Mouse (Mus musculus): ENCODE results near the gene Hoxd8.

Gene Hoxd8

GRCm38 (mm10) chr2:74685059-74685603 lies 19.3 kb upstream of the Hoxd8 start:
- DNase-seq (ENCODE audit: low read depth, low spot score) = no peak

- DNase-seq (ENCODE audit: low read depth, low spot score) = no peak
Observed at GRCm38 (mm10) chr2:74686301-74686987, 18.0 kb upstream of the Hoxd8 start.

GRCm38 (mm10) chr2:74686988-74687697 lies 17.3 kb upstream of the Hoxd8 start:
- no peak for DNase-seq (ENCODE audit: low read depth, low spot score)

GRCm38 (mm10) chr2:74687698-74688555 lies 16.5 kb upstream of the Hoxd8 start:
- DNase-seq (ENCODE audit: low read depth, low spot score) = no peak

GRCm38 (mm10) chr2:74688795-74689573 lies 15.4 kb upstream of the Hoxd8 start:
- DNase-seq (ENCODE audit: low read depth, low spot score) = no peak

- no peak for DNase-seq (ENCODE audit: low read depth, low spot score)
Observed at GRCm38 (mm10) chr2:74689574-74690337, 14.7 kb upstream of the Hoxd8 start.

- DNase-seq (ENCODE audit: low read depth, low spot score) = no peak
Observed at GRCm38 (mm10) chr2:74690338-74690716, 14.1 kb upstream of the Hoxd8 start.

- DNase-seq (ENCODE audit: low read depth, low spot score) = no peak
Observed at GRCm38 (mm10) chr2:74691022-74691951, 13.1 kb upstream of the Hoxd8 start, which contains the start of gene Hoxd10. Gene Hoxd10, plus strand, starts transcription at chr2:74691924.

- DNase-seq (ENCODE audit: low read depth, low spot score) = no peak
Observed at GRCm38 (mm10) chr2:74691995-74692807, 12.2 kb upstream of the Hoxd8 start.

- DNase-seq (ENCODE audit: low read depth, low spot score) = no peak
Observed at GRCm38 (mm10) chr2:74692808-74693431, 11.5 kb upstream of the Hoxd8 start.

- no peak for DNase-seq (ENCODE audit: low read depth, low spot score)
Observed at GRCm38 (mm10) chr2:74693432-74693827, 11.0 kb upstream of the Hoxd8 start.

- no peak for DNase-seq (ENCODE audit: low read depth, low spot score)
Observed at GRCm38 (mm10) chr2:74694066-74694465, 10.3 kb upstream of the Hoxd8 start.

- no peak for DNase-seq (ENCODE audit: low read depth, low spot score)
Observed at GRCm38 (mm10) chr2:74695383-74695782, 9.0 kb upstream of the Hoxd8 start.

GRCm38 (mm10) chr2:74695813-74696430 lies 8.5 kb upstream of the Hoxd8 start:
- DNase-seq (ENCODE audit: low read depth, low spot score) = no peak

- DNase-seq (ENCODE audit: low read depth, low spot score) = no peak
Observed at GRCm38 (mm10) chr2:74696442-74697335, 7.7 kb upstream of the Hoxd8 start.

GRCm38 (mm10) chr2:74697567-74698121 lies 6.8 kb upstream of the Hoxd8 start, which contains the start of gene Hoxd9:
Gene Hoxd9, plus strand, starts transcription at chr2:74697727.
- DNase-seq (ENCODE audit: low read depth, low spot score) = no peak
